Mouse (Mus musculus) neutrophil, adult 5-6 weeks (primary cell): Measurements from ENCODE around the gene Adgrf3. TPM values are rescaled to one million over a fixed set of nuclear protein-coding genes. Genes with fewer than 3 reads are reported as not detected.

ENCODE experiments used
- ATAC-seq: fragments of 151-379, 151-347 bp; 2 replicates; pipeline ENCODE4 v1.8.0; 2017; ENCODE audit warnings: mild to moderate bottlenecking, moderate TSS enrichment; ENCODE audit not compliant: insufficient number of reproducible peaks, poor library complexity, low FRiP score, severe bottlenecking; ENCODE audit errors: extremely low read depth
- total RNA-seq: library from RNA; stranded (forward); fragments of 200-1000 nt; gene quantifications from 2 replicates; pipeline ENCODE4 v1.2.3, GENCODE M21; 2017

Adgrf3 gene
- total RNA-seq, 1 experiment from 2014 or later = not detected

GRCm38 (mm10) chr5:30204441-30204840 is 1.1 kb downstream of the Adgrf3 start:
- no peak for ATAC-seq

- ATAC-seq = no peak
These were observed 2.2 kb downstream of the Adgrf3 start for GRCm38 (mm10) chr5:30203216-30203885.

GRCm38 (mm10) chr5:30202221-30202620 is 3.3 kb downstream of the Adgrf3 start:
- ATAC-seq = no peak

GRCm38 (mm10) chr5:30201521-30201920 is 4.0 kb downstream of the Adgrf3 start:
- ATAC-seq = no peak

- no peak for ATAC-seq
These were observed 7.3 kb downstream of the Adgrf3 start for GRCm38 (mm10) chr5:30198257-30198656.

- no peak for ATAC-seq
These were observed 10.2 kb downstream of the Adgrf3 start for GRCm38 (mm10) chr5:30195340-30195739.

GRCm38 (mm10) chr5:30192452-30192851 is 13.1 kb downstream of the Adgrf3 start:
- ATAC-seq = no peak

- no peak for ATAC-seq
These were observed 17.6 kb downstream of the Adgrf3 start for GRCm38 (mm10) chr5:30187687-30188485.

- ATAC-seq = no peak
These were observed 29.7 kb downstream of the Adgrf3 start for GRCm38 (mm10) chr5:30175811-30176210.

GRCm38 (mm10) chr5:30172931-30173692 is 32.4 kb downstream of the Adgrf3 start:
- no peak for ATAC-seq

GRCm38 (mm10) chr5:30172115-30172514 is 33.4 kb downstream of the Adgrf3 start:
- ATAC-seq = no peak

GRCm38 (mm10) chr5:30170303-30170940 is 35.1 kb downstream of the Adgrf3 start:
- ATAC-seq = no peak

GRCm38 (mm10) chr5:30165234-30165946 is 40.1 kb downstream of the Adgrf3 start:
- ATAC-seq = no peak

- ATAC-seq = no peak
These were observed 43.2 kb downstream of the Adgrf3 start for GRCm38 (mm10) chr5:30162339-30162738.

GRCm38 (mm10) chr5:30161836-30162235 is 43.7 kb downstream of the Adgrf3 start:
- ATAC-seq = no peak

- no peak for ATAC-seq
These were observed 45.9 kb downstream of the Adgrf3 start for GRCm38 (mm10) chr5:30159601-30160000.

GRCm38 (mm10) chr5:30155821-30156629 is 49.5 kb downstream of the Adgrf3 start:
- no peak for ATAC-seq

GRCm38 (mm10) chr5:30155395-30155792 is 50.1 kb downstream of the Adgrf3 start:
- ATAC-seq = peak; percentile 6; the same call in 1 of the 2 replicates
